Mouse (Mus musculus) right cerebral cortex, adult 2 months (tissue): ENCODE data around the gene Aplp1.
"Not testable (repeated sequence)": the region's sequence is repeated elsewhere in the genome, so short reads cannot be mapped to it uniquely, and the experiment has no call there.

Source experiments
- DNase-seq, 2 experiments: peaks; one replicate each; pipeline ENCODE4 v3.0.0; 2021 to 2022; ENCODE audit warnings: low spot score in 2 of 2

Aplp1 gene

DNA sequence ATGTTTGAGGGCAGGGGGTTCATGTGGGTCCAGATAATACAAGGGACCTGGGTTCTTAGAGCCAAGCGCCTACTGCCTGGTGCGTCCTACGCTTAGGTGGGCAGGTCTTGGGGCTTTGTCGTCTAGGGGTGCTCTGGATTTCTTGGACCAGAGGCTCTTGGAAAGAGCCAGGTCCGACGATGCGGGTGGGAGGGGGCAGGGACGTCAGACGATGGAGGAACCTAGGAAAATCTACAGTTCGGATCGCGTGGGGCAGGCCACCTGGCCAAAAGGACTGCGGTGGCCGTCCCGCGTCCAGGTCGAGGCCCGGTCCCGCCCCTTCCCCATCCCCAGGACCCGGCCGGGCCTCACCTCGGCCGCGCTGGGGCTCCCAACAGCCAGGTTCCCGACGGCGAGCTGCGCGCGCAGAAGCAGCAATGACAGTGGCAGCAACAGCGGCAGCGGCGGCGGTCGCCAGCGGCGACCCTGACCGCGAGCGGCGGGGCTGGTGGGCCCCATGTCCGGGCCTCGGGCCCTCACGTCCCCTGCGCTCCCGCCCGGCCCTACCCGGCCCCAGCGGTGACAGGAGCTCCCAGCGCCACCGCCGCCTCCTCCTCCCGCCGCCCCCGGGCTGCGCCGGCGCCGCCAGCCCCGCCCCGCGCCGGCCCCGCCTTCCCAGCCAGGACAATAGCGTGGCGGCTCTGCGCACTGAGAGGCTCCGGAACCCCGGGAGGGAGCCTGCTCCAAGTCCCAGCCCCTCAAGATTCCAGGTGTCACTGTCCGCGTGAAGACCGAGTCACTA is at the start of gene Aplp1:
Aplp1 (minus strand) TSS at position 565 of the 781 bp plus-strand sequence.
- peak; percentile 78 to 80 for DNase-seq

DNA sequence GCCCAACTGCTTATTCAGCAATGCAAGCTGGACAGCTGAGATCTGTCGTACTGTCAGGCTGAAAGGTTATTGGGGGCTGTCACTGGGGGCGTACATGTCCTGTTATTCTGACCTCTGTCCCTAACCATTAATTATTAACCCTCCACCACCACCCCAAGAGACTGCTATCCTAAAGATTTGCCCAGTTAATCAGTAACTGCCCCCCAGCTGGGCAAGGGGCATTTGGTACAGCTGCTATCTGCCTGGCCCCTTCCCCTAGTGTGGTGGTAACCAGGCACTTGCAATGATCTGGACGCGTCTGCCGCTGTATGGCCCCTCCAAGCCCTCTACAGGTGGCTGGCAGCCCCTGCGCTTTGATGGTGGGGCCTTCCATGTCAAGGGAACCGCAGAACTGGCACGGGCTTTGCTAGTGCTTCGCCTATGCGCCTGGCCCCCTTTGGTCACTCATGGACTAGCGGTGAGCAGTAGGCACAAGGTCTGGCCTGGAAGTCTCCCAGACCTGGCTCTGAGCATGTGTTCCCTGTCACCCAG is 48.1 kb upstream of the Aplp1 start, which contains the start of gene Prodh2:
Prodh2 (plus strand) TSS at position 222 of the 531 bp plus-strand sequence.
- no peak for DNase-seq

DNA sequence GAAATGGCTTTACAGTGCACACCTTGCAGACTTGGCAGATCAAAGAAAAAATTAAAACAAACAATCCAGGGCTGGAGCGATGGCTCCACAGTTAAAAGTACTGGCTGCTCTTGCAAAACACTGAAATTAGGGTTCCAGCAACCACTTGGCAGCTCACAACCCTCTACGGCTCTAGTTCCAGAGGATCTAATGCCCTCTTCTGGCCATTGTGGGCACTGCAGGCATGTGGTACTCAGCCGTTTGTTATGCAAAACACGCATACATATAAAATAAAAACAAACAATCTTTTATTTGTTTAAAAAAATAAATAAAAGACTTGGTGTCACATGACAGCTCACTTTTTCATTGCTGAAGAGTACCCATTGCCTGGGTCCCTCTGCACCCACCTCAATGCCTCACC is 47.4 kb upstream of the Aplp1 start:
- DNase-seq: peak; percentile 73 to 78

- DNase-seq: no peak
These were observed 45.6 kb upstream of the Aplp1 start for GRCm38 (mm10) chr7:30490957-30491307.

DNA sequence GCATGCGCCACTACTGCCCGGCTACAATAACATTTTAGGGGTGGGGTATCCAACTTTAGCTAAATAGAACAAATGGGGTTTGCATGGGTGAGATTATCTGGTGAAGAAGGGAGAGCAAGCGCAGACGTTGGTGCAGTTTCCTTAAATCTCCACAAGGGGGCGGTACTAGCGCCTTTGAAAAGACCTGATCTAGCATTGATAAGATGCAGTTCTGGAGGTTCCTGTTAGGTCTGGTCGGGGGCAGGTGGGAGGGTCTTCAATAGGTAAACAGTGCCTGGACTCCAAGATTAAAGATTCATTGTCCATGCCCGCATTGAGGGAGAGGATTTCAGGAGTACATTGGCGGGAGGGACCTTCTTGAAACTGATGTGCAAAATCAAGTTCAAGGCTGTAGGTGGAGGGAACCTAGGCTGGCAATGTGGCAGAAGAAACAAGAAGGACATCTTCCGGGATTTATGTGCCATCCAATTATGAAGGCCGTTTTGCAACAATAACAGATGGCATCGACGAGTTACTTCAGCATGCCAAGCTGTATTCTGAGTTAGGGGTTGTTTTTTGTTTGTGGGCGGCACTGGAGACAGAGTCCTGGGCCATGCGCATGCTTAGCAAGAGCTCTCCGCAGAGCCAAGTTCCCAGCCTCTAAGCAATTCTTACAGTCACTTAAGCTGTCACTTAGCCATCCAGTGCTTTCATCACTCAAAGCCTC is 45.1 kb upstream of the Aplp1 start:
- peak; percentile 62 to 63 for DNase-seq

GRCm38 (mm10) chr7:30484250-30484649 is 38.9 kb upstream of the Aplp1 start:
- no peak for DNase-seq

GRCm38 (mm10) chr7:30477415-30478381 is 32.4 kb upstream of the Aplp1 start:
- peak; percentile 60 to 76 for DNase-seq

DNA sequence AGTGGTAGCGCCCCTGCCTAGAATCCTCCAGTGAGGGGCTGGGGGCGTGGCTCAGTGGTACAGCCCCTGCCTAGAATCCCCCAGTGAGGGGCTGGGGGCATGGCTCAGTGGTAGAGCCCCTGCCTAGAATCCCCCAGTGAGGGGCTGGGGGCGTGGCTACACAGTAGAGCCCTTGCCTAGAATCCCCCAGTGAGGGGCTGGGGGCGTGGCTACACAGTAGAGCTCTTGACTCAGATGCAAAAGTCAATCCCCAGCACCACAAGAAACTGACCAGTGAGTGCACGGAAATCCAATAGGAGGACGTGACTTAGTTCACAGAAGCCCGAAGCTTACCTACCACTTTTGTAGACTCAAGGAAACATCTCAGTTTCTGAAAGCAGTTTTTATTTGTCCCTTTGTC is 30.8 kb upstream of the Aplp1 start:
- not testable (repeated sequence) for DNase-seq

DNA sequence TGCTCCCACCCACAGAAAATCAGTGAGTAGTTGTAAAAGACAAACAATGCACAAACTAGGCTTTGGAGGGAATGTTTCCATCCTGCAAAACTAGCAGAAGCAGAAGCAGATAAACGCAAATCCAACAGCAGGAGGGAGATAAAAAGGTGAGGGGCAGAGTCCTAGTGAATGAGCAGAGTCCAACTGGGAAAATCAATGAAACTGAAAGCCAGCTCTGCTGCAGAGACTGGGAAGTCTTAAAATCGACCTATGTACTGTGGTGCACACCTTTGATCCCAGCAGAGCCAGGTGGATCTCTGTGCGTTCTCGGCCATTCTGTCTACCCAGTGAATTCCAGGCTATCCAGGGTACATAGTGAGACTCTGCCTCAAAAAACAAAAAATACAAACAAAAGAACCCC is 29.7 kb upstream of the Aplp1 start:
- no peak for DNase-seq

GRCm38 (mm10) chr7:30472411-30472810 is 27.1 kb upstream of the Aplp1 start:
- no peak for DNase-seq

GRCm38 (mm10) chr7:30464816-30465300 is 19.5 kb upstream of the Aplp1 start:
- DNase-seq: no peak

GRCm38 (mm10) chr7:30463996-30464395 is 18.7 kb upstream of the Aplp1 start:
- no peak for DNase-seq

- DNase-seq: no peak
These were observed 18.2 kb upstream of the Aplp1 start for GRCm38 (mm10) chr7:30463568-30463967.

GRCm38 (mm10) chr7:30459484-30459883 is 14.1 kb upstream of the Aplp1 start:
- DNase-seq: no peak

GRCm38 (mm10) chr7:30457629-30458330 is 12.4 kb upstream of the Aplp1 start, which contains the start of the genes Kirrel2 and Nphs1:
Kirrel2 (minus strand) TSS chr7:30457690.
Nphs1 (plus strand) TSS chr7:30458315.
- DNase-seq: peak; percentile 57 to 70

DNA sequence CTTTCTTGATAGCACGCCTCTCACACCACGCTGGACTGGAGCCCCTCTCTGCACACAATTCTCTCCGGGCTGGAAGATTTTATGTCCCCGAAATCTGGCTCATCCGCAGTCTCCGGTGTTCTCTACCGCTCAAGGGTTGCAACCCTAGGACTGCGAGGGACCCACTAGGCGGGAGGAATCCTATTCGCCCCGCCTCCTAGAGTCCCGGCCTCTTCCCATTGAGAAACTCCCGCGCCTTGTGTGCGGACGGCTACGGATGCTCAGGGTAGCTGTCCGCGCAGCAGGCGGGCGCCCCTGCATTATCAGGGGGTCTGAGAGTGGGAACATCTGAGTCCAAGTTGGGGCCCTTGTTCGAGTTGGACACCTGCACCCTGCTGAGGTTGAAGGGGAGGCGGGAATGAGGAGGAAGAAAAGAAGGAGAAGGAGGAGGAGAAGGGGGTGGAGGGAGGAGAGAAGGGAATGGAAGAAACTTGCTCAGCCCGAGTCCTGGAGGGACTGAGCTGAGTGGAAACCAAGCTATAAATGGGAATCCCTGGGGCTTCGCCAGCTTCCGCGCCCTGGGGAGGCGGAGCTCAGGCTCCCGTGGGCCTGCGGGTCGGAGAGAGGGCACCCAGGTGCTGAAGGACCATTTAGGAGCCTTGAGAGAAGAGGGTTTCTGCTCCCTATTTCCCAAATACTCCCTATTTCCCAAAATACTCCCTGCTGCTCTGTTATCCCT is 11.7 kb upstream of the Aplp1 start:
- peak in 1 of 2 experiments; percentile 41 for DNase-seq

DNA sequence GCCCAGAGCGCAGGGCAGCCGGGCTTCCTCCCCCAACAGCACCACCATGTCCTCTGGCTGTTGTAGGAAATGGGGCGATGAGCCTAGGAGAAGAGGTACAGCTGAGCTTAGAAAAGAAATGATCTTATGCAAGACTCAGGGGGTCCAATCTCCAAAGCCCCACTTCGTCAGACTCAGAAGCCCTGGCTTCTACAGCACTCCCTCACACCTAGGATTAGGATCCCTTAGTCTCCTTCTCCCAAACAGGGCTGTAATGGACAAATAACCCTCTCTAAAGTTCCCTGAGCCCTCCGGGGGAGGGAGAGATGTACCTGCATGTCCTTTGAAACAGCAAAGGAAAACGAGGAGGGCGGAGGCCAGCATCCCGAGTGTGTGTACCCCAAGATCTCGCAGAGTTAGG is 11.2 kb upstream of the Aplp1 start:
- no peak for DNase-seq

- DNase-seq: no peak
These were observed 8.9 kb upstream of the Aplp1 start for GRCm38 (mm10) chr7:30454259-30454658.

GRCm38 (mm10) chr7:30453766-30454165 is 8.4 kb upstream of the Aplp1 start:
- DNase-seq: no peak

GRCm38 (mm10) chr7:30453327-30453726 is 8.0 kb upstream of the Aplp1 start:
- no peak for DNase-seq
